Mouse (Mus musculus) megakaryocyte, embryonic 14.5 days (primary cell): ENCODE measurements around the gene Mcee.

ENCODE experiments used
- FLI1 ChIP-seq: IDR thresholded peaks from 2 replicates; pipeline ENCODE4 v1.6.1; 2012; ENCODE audit warnings: low read length, inconsistent platforms, mixed read lengths
- GATA1 ChIP-seq: IDR thresholded peaks from 3 replicates; pipeline ENCODE4 v1.6.1; 2012; ENCODE audit warnings: mixed read lengths, low read length, inconsistent platforms, borderline replicate concordance

- TF ChIP-seq GATA1: no peak
- no peak for TF ChIP-seq FLI1
Measured at GRCm38 (mm10) chr7:64349147-64349861, 43.1 kb upstream of the Mcee start.
